Mouse (Mus musculus) cerebellum, adult 11 months (tissue): Measurements from ENCODE around the gene Polr2f.

Experiments used
- DNase-seq: peaks from one replicate; pipeline ENCODE4 v3.0.0; 2022

Polr2f gene

GRCm38 (mm10) chr15:79122546-79122945 is 18.3 kb upstream of the Polr2f start:
- DNase-seq, result no peak

- DNase-seq, result no peak
Observed at GRCm38 (mm10) chr15:79123751-79124150, 17.1 kb upstream of the Polr2f start.

GRCm38 (mm10) chr15:79124331-79124875 is 16.4 kb upstream of the Polr2f start:
- no peak for DNase-seq

- DNase-seq, result peak; percentile 46
Observed at GRCm38 (mm10) chr15:79126217-79126932, 14.4 kb upstream of the Polr2f start.

GRCm38 (mm10) chr15:79127101-79127500 is 13.7 kb upstream of the Polr2f start:
- no peak for DNase-seq

- DNase-seq, result no peak
Observed at GRCm38 (mm10) chr15:79128208-79128607, 12.6 kb upstream of the Polr2f start.

GRCm38 (mm10) chr15:79129311-79129710 is 11.5 kb upstream of the Polr2f start:
- no peak for DNase-seq

GRCm38 (mm10) chr15:79130782-79131181 is 10.0 kb upstream of the Polr2f start:
- no peak for DNase-seq

GRCm38 (mm10) chr15:79131442-79131841 is 9.4 kb upstream of the Polr2f start:
- DNase-seq, result peak; percentile 85

GRCm38 (mm10) chr15:79133191-79133661 is 7.6 kb upstream of the Polr2f start:
- no peak for DNase-seq

- DNase-seq, result no peak
Observed at GRCm38 (mm10) chr15:79134496-79135270, 6.1 kb upstream of the Polr2f start.

- no peak for DNase-seq
Observed at GRCm38 (mm10) chr15:79135332-79135731, 5.5 kb upstream of the Polr2f start.

GRCm38 (mm10) chr15:79135783-79136575 is 4.8 kb upstream of the Polr2f start:
- DNase-seq, result no peak

GRCm38 (mm10) chr15:79139640-79140039 is 1.2 kb upstream of the Polr2f start:
- no peak for DNase-seq

- DNase-seq, result no peak
Observed at GRCm38 (mm10) chr15:79141566-79141917, 733 bp downstream of the Polr2f start.

- DNase-seq, result no peak
Observed at GRCm38 (mm10) chr15:79143316-79143715, 2.5 kb downstream of the Polr2f start.

- DNase-seq, result no peak
Observed at GRCm38 (mm10) chr15:79144021-79144420, 3.2 kb downstream of the Polr2f start.

GRCm38 (mm10) chr15:79145522-79145921 is 4.7 kb downstream of the Polr2f start:
- no peak for DNase-seq

- peak; percentile 71 for DNase-seq
Observed at GRCm38 (mm10) chr15:79148533-79148932, 7.7 kb downstream of the Polr2f start.

GRCm38 (mm10) chr15:79151881-79152280 is 11.1 kb downstream of the Polr2f start:
- DNase-seq, result no peak

- no peak for DNase-seq
Observed at GRCm38 (mm10) chr15:79152709-79153108, 11.9 kb downstream of the Polr2f start.

GRCm38 (mm10) chr15:79155572-79155971 is 14.8 kb downstream of the Polr2f start:
- no peak for DNase-seq

- DNase-seq, result no peak
Observed at GRCm38 (mm10) chr15:79162301-79162700, 21.5 kb downstream of the Polr2f start.
